Mouse (Mus musculus): ENCODE data around the gene Rpl7a. TPM values are rescaled to one million over a fixed set of nuclear protein-coding genes. Genes with fewer than 3 reads are reported as not detected.
A peak's percentile ranks its signal among the peaks of the same experiment; 100 is the strongest.
"Not testable (repeated sequence)": the region's sequence is repeated elsewhere in the genome, so short reads cannot be mapped to it uniquely, and the experiment has no call there.

Rpl7a gene
- total RNA-seq (2022): 100 to 1,000 TPM; 268 to 317 (median 304) TPM

GRCm38 (mm10) chr2:26910124-26910993 is at the start of gene Rpl7a, which contains the start of gene Med22:
Rpl7a (plus strand) TSS chr2:26910764.
Med22 (minus strand) TSS chr2:26910677.
- peak; percentile 99 for DNase-seq (ENCODE audit: low spot score)

GRCm38 (mm10) chr2:26862856-26863255 is 47.7 kb upstream of the Rpl7a start:
- DNase-seq (ENCODE audit: low spot score): no peak

GRCm38 (mm10) chr2:26864879-26865278 is 45.7 kb upstream of the Rpl7a start, which contains the start of gene Abo:
Abo (minus strand) TSS chr2:26864979.
- DNase-seq (ENCODE audit: low spot score): no peak

GRCm38 (mm10) chr2:26870666-26871065 is 39.9 kb upstream of the Rpl7a start:
- DNase-seq (ENCODE audit: low spot score): no peak

GRCm38 (mm10) chr2:26878571-26878970 is 32.0 kb upstream of the Rpl7a start:
- no peak for DNase-seq (ENCODE audit: low spot score)

- DNase-seq (ENCODE audit: low spot score): not testable (repeated sequence)
Measured at GRCm38 (mm10) chr2:26885541-26885940, 25.0 kb upstream of the Rpl7a start.

GRCm38 (mm10) chr2:26886170-26886569 is 24.4 kb upstream of the Rpl7a start:
- DNase-seq (ENCODE audit: low spot score): not testable (repeated sequence)

GRCm38 (mm10) chr2:26895898-26896297 is 14.7 kb upstream of the Rpl7a start:
- DNase-seq (ENCODE audit: low spot score): no peak

- DNase-seq (ENCODE audit: low spot score): no peak
Measured at GRCm38 (mm10) chr2:26900731-26901130, 9.8 kb upstream of the Rpl7a start.

GRCm38 (mm10) chr2:26901834-26902400 is 8.6 kb upstream of the Rpl7a start:
- DNase-seq (ENCODE audit: low spot score): no peak

- DNase-seq (ENCODE audit: low spot score): peak; percentile 97
Measured at GRCm38 (mm10) chr2:26902467-26903220, 7.9 kb upstream of the Rpl7a start, which contains the start of gene Surf6. Surf6 (minus strand) TSS chr2:26902879.

- no peak for DNase-seq (ENCODE audit: low spot score)
Measured at GRCm38 (mm10) chr2:26903311-26903710, 7.3 kb upstream of the Rpl7a start.

- DNase-seq (ENCODE audit: low spot score): no peak
Measured at GRCm38 (mm10) chr2:26905936-26906335, 4.6 kb upstream of the Rpl7a start.

- no peak for DNase-seq (ENCODE audit: low spot score)
Measured at GRCm38 (mm10) chr2:26906431-26906830, 4.1 kb upstream of the Rpl7a start.

GRCm38 (mm10) chr2:26907109-26907508 is 3.5 kb upstream of the Rpl7a start:
- DNase-seq (ENCODE audit: low spot score): peak; percentile 28

GRCm38 (mm10) chr2:26908710-26909386 is 1.7 kb upstream of the Rpl7a start:
- DNase-seq (ENCODE audit: low spot score): no peak

- no peak for DNase-seq (ENCODE audit: low spot score)
Measured at GRCm38 (mm10) chr2:26909387-26909784, 1.2 kb upstream of the Rpl7a start.

- DNase-seq (ENCODE audit: low spot score): no peak
Measured at GRCm38 (mm10) chr2:26910994-26911765, 616 bp downstream of the Rpl7a start.

GRCm38 (mm10) chr2:26912253-26912770 is 1.7 kb downstream of the Rpl7a start:
- DNase-seq (ENCODE audit: low spot score): no peak

GRCm38 (mm10) chr2:26913416-26914147 is 3.0 kb downstream of the Rpl7a start:
- DNase-seq (ENCODE audit: low spot score): no peak

All from heart, adult 8-10 months (tissue).